Mouse (Mus musculus): Measurements from ENCODE around the gene Tmem238l. TPM values are rescaled to one million over a fixed set of nuclear protein-coding genes. Genes with fewer than 3 reads are reported as not detected.

Gene Tmem238l
- polyA plus RNA-seq (2015; fragmentation: Nextera tagmentation; extraction: Ambion mirVana): 0.23 TPM in 1 of 2 replicates, not detected in the other

DNA sequence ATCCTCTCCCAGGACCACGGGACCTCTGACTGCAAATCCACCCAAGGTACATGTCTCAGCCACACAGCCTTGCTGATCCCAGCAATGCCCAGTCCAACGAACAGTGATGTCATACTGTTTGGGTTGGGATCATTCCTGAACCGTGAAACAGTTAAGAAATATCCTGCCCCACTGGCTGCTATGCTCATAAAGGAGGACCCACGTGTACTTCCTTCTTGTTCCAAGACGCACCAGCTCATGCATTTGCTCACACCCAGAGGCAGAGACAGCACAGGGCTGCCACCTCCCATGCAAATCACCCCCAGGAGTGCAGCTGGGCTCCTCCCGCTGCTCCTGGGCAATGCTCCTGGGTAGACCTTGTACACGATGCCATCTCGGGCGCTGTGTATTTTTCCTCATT lies at the start of gene Tmem238l:
TSS of gene Tmem238l (plus strand) at position 336 of the 400 bp plus-strand sequence.
- no peak for DNase-seq (ENCODE audit: low spot score)

GRCm38 (mm10) chr11:66911811-66912210 lies 44.6 kb upstream of the Tmem238l start, which contains the start of gene Pirt:
TSS of gene Pirt (plus strand) at chr11:66911981.
- DNase-seq (ENCODE audit: low spot score): no peak

DNA sequence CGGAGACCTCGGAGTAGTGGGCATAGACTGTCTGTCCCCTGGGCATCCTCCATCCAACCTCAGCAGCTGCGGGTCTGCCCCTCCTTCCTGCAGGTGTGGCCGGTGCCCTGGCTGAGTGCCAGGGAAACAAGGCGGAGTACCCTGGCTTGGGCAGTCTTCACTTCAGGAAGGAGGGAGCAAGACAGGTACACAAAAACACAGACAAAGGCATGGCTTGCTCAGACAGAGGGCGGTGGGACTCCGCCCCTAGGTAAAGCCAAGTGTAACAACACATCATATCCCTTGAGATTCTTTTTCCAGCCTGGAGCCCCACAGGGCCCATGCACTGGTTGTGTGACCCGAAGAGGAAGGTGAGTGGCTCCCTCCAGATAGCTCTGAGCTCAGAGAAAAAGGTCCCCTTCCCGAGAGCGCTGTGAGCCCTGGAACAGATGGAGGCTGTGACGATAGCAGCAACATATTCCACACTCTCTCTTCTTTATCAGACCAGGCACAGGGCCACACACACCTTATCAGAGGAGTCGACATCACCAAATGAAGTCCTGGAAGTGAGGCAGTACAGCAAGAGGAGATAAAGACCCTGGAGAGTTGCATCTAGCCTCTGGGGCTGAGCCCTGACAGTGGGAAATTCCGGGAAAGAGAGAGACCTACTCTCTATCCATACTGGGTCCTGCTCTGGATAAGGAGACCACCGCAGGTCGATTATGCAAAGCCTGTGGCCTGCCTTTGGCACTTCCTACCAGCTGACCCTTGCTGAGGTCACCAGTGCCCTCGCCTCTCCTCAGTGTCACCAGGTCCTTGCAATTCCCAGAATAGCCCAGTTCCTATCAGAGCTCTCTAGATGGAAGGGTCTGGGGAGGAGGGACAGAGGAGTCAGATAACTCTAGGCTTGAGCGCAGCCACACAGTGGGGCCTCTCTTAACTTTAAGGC lies 43.6 kb upstream of the Tmem238l start:
- no peak for DNase-seq (ENCODE audit: low spot score)

DNA sequence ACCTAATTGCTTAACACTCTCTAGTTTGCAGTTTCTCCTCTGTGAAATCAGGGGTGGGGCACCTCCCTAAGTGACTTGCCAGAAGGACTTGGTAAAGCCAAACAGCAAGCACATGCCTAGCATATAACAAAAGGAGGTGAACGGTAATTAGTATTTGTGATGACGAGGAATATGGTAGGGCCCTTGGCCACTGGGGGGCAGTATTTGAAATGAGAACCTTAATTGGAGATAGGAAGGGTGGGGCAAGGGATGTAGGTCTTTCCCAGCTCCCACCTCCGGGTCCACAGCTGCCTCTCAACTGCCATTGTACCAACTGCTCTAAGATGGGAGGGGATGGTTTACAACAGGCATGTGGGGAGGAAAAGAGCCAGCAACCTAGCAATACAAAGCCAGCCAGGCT lies 42.2 kb upstream of the Tmem238l start:
- DNase-seq (ENCODE audit: low spot score): no peak

GRCm38 (mm10) chr11:66920012-66920411 lies 36.4 kb upstream of the Tmem238l start:
- DNase-seq (ENCODE audit: low spot score): no peak

- no peak for DNase-seq (ENCODE audit: low spot score)
These were observed 32.2 kb upstream of the Tmem238l start for GRCm38 (mm10) chr11:66924095-66924823.

- no peak for DNase-seq (ENCODE audit: low spot score)
These were observed 28.1 kb upstream of the Tmem238l start for GRCm38 (mm10) chr11:66928311-66928710.

DNA sequence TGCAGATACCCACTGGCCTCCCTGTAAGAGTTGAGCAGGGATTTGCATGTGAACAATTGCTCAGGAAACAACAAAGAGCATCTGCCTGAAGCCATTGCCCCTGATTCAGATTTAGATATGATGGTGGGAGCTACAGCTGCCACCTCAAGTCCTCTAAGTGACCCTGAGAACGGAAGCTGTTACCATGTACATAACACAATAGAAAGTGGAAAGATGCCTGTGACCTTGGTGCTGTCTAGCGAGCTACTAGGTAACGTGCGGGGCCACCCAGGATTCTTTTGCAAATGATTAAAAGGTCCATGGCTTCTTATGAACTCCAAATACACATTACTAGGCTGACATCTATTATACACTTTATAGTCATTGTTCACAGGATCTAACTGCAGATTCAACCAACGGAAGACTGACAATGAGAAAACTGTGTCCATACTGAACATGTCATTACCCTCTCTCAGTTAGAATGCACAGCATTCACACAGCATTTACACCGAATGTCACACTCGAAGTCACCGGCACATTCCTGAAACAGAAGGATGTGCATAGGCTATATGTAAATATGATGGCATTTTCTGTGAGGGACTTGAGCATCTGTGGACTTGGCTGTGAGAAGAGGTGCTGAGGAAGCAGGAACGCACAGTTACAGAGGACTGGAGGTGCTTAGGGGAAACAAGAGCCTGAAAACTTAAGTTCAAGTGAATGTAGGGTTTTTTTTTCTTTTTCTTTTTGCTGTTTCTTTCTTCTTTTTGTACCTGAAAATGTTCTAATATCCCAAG lies 23.4 kb upstream of the Tmem238l start:
- DNase-seq (ENCODE audit: low spot score): no peak

DNA sequence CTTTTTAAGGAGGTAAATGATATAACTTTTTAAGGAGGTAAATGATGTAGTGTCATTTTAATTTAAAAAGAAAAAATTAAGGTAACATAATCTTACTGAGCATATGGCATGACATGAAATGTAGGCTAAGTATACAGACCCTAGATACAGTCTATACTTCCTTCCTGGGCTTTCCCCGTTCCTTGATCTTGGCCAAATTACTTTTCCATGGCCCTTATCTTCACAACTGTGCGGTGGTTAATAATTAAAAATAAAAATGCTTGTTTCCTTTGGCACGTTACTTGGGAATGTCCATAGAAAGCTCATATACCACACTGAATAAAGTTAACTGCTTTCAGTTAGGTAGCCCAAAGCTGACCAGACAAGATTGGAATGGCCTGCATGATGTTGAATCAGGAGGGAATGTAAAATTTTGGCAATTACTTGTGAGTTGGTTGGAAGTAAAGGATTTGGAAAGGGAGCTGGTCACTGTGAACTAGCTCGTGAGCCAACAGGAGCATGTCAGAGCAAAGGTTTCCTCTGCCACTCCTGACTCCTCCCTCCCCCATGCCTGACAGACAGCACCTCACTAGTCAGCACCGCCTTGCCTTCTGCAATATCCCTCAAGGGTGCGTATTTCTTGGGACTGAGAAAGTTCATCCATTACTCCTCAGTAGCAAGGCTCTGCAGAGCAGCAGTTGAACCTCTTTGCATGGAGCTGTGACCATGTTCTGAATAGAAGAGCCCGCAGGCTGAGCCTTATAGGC lies 21.8 kb upstream of the Tmem238l start:
- DNase-seq (ENCODE audit: low spot score): no peak

DNA sequence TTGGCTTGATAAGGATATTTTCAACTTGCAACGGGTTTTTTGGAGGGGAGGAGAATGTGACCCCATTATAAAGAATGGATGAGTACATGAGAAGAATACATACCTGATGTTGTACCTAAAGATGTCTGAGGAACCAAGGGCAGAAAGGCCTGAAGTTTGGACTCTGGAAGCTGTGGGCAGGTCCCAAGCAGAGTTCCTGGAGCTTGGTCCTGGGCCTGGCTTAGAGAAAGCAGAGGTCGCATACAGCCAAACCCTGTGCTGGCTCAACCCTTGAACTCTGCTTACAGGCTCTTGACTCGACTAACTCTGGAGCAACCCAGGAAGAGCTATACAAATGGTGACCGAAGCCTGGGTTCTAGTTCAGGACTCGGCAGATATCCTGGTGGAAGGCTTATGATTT lies 14.4 kb upstream of the Tmem238l start:
- no peak for DNase-seq (ENCODE audit: low spot score)

DNA sequence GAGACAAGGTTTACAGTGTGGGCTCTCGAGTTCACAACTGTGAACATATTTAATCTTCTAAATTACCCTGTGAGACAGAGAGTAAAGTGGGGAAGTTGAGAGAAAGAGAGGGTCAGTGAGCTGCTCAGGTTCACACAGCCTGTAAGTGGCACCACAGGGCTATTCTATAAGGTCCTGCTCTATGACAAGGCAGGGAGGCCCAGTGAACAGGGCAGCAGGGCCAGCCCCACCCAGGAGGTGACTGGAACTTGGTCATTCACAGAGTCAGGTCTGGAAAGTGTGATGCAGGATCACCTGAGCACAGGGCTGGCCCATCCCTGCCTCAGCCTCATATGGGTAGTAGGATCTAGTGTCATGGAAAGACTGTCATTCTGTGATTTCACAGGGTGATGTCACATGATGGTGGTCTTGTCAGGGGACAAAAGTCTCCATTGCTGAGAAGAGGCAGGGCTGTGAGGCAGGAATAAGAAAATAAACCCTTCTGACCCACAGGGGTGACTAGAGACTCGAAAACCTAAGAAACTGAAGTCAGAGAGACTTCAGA lies 11.1 kb upstream of the Tmem238l start:
- no peak for DNase-seq (ENCODE audit: low spot score)

GRCm38 (mm10) chr11:66946521-66946920 lies 9.9 kb upstream of the Tmem238l start:
- DNase-seq (ENCODE audit: low spot score): no peak

DNA sequence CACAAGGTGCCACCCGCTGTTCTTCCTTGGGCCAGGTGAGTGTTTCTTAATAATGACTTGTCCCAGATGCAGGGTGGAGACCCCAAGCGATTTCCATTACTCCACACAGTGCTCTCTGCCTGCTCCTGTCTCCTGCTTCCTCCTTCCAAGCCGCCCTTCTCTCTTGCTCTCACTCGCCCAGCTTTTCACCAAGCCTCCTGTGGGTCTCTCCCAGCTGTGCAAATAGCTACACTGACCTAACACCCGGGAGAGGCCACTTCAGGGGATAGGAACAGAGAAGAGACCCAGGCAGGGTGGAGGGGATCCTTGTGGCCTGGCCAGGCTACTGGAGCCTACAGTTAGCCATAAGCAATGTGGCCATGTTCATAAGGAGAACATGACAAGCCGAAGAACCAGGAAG lies 9.5 kb upstream of the Tmem238l start:
- DNase-seq (ENCODE audit: low spot score): no peak

DNA sequence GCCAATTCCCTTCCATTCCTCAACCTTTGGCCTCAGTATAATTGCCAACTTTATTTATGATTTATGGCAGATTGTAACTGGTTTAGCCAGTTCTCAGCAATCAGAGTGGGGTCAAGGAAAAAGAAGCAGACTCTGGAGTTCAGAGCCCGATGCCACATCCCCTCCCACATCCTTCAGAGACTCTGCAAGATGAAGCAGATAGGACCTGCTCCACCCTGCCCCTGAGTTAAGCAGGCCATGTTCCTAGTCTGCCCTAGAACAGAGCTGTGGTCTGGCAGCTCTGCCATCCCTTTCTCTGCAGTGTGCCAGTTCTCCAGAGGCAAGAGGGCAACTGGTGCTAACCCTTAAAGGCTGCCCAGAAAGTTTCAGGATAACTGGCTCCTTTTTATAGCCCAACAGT lies 4.4 kb downstream of the Tmem238l start:
- no peak for DNase-seq (ENCODE audit: low spot score)

GRCm38 (mm10) chr11:66961447-66962176 lies 5.2 kb downstream of the Tmem238l start:
- DNase-seq (ENCODE audit: low spot score): no peak

GRCm38 (mm10) chr11:66963462-66963861 lies 7.0 kb downstream of the Tmem238l start:
- DNase-seq (ENCODE audit: low spot score): no peak

DNA sequence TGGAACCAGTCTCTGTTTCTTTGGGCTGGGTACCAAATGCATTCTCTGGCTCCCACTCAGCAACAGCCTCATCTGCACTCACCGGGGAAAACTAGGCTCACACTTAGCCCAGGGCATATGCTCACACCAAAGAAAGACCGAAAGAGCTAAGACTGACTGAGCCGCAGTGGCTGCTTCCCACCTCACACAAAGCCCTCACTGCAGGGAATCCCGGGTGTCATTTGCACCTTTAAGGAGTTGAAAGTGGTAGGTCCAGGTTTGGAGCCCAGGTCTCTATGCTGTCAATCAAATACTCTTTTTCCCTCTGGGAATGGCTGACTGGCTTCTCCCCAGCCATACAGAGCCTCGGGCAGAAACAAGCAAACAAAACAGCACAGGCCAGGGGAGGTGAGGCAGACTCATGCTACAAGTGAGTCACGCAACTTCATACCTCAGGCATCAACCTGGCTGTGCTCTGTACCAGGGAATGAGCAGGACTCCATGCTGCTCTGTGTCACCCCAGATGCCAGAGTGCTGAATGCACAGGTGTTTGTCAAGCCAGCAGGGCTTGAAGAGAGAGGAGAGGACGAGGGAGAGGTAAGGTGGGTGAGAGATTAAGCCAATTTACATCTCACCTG lies 10.2 kb downstream of the Tmem238l start:
- DNase-seq (ENCODE audit: low spot score): no peak

- DNase-seq (ENCODE audit: low spot score): no peak
These were observed 12.1 kb downstream of the Tmem238l start for GRCm38 (mm10) chr11:66968575-66968974.

DNA sequence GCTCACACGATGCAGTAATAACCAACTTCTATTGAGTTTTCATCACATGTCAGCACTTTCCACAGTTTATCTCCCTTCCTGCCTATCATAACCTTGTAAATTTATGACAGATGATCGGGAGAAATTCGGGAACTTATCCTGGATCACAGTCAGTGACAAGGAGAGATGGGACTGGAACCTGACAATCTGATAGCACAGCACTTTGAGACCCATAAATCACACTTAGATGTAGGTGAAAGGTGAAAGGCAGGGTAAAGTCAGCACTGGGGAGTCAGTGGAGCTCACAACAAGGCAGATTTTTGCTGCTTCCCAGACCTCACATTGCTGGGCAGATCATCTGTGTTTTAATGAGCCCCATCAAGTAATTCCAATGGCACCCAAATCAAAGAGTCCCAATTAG lies 17.1 kb downstream of the Tmem238l start:
- DNase-seq (ENCODE audit: low spot score): no peak
